Mouse (Mus musculus) kidney, postnatal 0 days (tissue): ENCODE results near the gene Treml4. TPM values are rescaled to one million over a fixed set of nuclear protein-coding genes. Genes with fewer than 3 reads are reported as not detected.

ENCODE experiments used
- ATAC-seq: fragments of 200-750 bp; cut with Nextera tagmentation; replicated peaks from 2 replicates; pipeline ENCODE4 v1.8.0; 2017; ENCODE audit warnings: low read depth, moderate number of reproducible peaks, moderate TSS enrichment, moderate library complexity; ENCODE audit not compliant: low FRiP score
- DNase-seq: peaks from one replicate; pipeline ENCODE4 v3.0.0-alpha.2; 2016; ENCODE audit warnings: low spot score
- H3K27ac ChIP-seq: fragments of 300-500 bp; sonication (generic); 2 replicates; pipeline ENCODE4 v1.5.1; 2014; ENCODE audit warnings: mild to moderate bottlenecking
- H3K27me3 ChIP-seq: fragments of 300-500 bp; sonication (generic); 2 replicates; pipeline ENCODE4 v1.6.1; 2014; ENCODE audit warnings: low read length, mixed read lengths; ENCODE audit not compliant: insufficient read depth
- H3K36me3 ChIP-seq: fragments of 300-500 bp; sonication (generic); 2 replicates; pipeline ENCODE4 v1.6.1; 2014; ENCODE audit warnings: low read length, mixed read lengths; ENCODE audit not compliant: insufficient read depth
- H3K4me1 ChIP-seq: fragments of 300-500 bp; sonication (generic); replicated peaks from 2 replicates; pipeline ENCODE4 v1.6.1; 2014; ENCODE audit warnings: antibody characterized with exemption, low read length, mixed read lengths; ENCODE audit not compliant: insufficient read depth
- H3K4me2 ChIP-seq: fragments of 300-500 bp; sonication (generic); 2 replicates; pipeline ENCODE4 v1.6.1; 2014; ENCODE audit warnings: mild to moderate bottlenecking, low read length, moderate library complexity, mixed read lengths
- H3K4me3 ChIP-seq: fragments of 300-500 bp; sonication (generic); replicated peaks from 2 replicates; pipeline ENCODE4 v1.5.1; 2014; ENCODE audit warnings: low read depth, low read length
- H3K9ac ChIP-seq: fragments of 300-500 bp; sonication (generic); 2 replicates; pipeline ENCODE4 v1.6.1; 2014; ENCODE audit warnings: low read depth, low read length
- H3K9me3 ChIP-seq: fragments of 300-500 bp; sonication (generic); replicated peaks from 2 replicates; pipeline ENCODE4 v1.6.1; 2016; ENCODE audit warnings: low read length, inconsistent platforms, mixed read lengths
- CTCF ChIP-seq: IDR thresholded peaks from 2 replicates; pipeline ENCODE4 v1.5.1; 2016; ENCODE audit warnings: antibody characterized with exemption, low read depth, mild to moderate bottlenecking, moderate library complexity
- WGBS: fragments of 180-500 bp; shearing (Covaris S2); extraction: QIAGEN DNeasy Blood & Tissue Kit; methylation state at CpG from one replicate; pipeline ENCODE4 v1.1.7; 2014; 5-methylcytosine and 5-hydroxymethylcytosine counted together
- polyA plus RNA-seq: library from polyadenylated mRNA; unstranded; fragments of >200 nt; fragmentation: Nextera tagmentation; extraction: Ambion mirVana; gene quantifications from 2 replicates; pipeline ENCODE4 v1.2.1, GENCODE M21; 2015

Treml4 gene
- polyA plus RNA-seq, 1 experiment from 2014 or later = 0.32 TPM

GRCm38 (mm10) chr17:48256575-48256974, 7.5 kb upstream of the Treml4 start:
- no peak for TF ChIP-seq CTCF
- ATAC-seq (no peak), DNase-seq (no peak)

GRCm38 (mm10) chr17:48261868-48262267, 2.2 kb upstream of the Treml4 start:
- DNase-seq = no peak
- TF ChIP-seq CTCF = no peak
- Histone ChIP-seq H3K36me3 (no peaks in the 10 kb centered on the region), H3K4me2 (no peak overlapping the region), H3K27ac (no peak overlapping the region), H3K9me3 (no peaks in the 10 kb centered on the region), H3K9ac (no peak overlapping the region), H3K4me3 (no peak overlapping the region), H3K27me3 (no peaks in the 10 kb centered on the region), H3K4me1 (no peaks in the 10 kb centered on the region)
- ATAC-seq = no peak
- 81% methylated on average over 2 of the region's 2 CpGs for WGBS

More at GRCm38 (mm10) chr17:48256575-48256974, 7.5 kb upstream of the Treml4 start:
- Histone ChIP-seq H3K4me3 (no peak overlapping the region), H3K36me3 (no peaks in the 10 kb centered on the region), H3K4me2 (no peak overlapping the region), H3K27ac (no peak overlapping the region), H3K4me1 (no peaks in the 10 kb centered on the region), H3K9me3 (no peaks in the 10 kb centered on the region), H3K9ac (no peak overlapping the region), H3K27me3 (no peaks in the 10 kb centered on the region)

- no peak overlapping the region for H3K27ac ChIP-seq
- DNase-seq = no peak
- no peaks in the 10 kb centered on the region for H3K27me3 ChIP-seq
- 94% methylated on average over 7 of the region's 7 CpGs for WGBS
- H3K4me1 ChIP-seq = no peaks in the 10 kb centered on the region
- H3K36me3 ChIP-seq = no peaks in the 10 kb centered on the region
- no peak overlapping the region for H3K4me2 ChIP-seq
- no peak overlapping the region for H3K4me3 ChIP-seq
- ATAC-seq = no peak
- H3K9me3 ChIP-seq = no peaks in the 10 kb centered on the region
- no peak for TF ChIP-seq CTCF
- no peak overlapping the region for H3K9ac ChIP-seq
Measured at GRCm38 (mm10) chr17:48264662-48265061, 567 bp downstream of the Treml4 start.

- no peak for TF ChIP-seq CTCF
Measured at GRCm38 (mm10) chr17:48266138-48266537, 2.0 kb downstream of the Treml4 start.

GRCm38 (mm10) chr17:48266610-48267304, 2.7 kb downstream of the Treml4 start:
- H3K9ac ChIP-seq = no peak overlapping the region
- H3K27me3 ChIP-seq = no peaks in the 10 kb centered on the region
- DNase-seq (no peak), ATAC-seq (no peak)
- no peak overlapping the region for H3K4me2 ChIP-seq
- H3K27ac ChIP-seq = no peak overlapping the region
- 29% methylated on average over 2 of the region's 2 CpGs for WGBS
- TF ChIP-seq CTCF = no peak
- H3K4me3 ChIP-seq = no peak overlapping the region
- H3K9me3 ChIP-seq = no peaks in the 10 kb centered on the region
- no peaks in the 10 kb centered on the region for H3K36me3 ChIP-seq
- H3K4me1 ChIP-seq = no peaks in the 10 kb centered on the region

More at GRCm38 (mm10) chr17:48266138-48266537, 2.0 kb downstream of the Treml4 start:
- no peaks in the 10 kb centered on the region for H3K36me3 ChIP-seq
- H3K4me1 ChIP-seq = no peaks in the 10 kb centered on the region
- no peak overlapping the region for H3K4me3 ChIP-seq
- H3K4me2 ChIP-seq = no peak overlapping the region
- no peak for DNase-seq
- ATAC-seq = no peak
- H3K27me3 ChIP-seq = no peaks in the 10 kb centered on the region
- H3K9me3 ChIP-seq = no peaks in the 10 kb centered on the region
- 13% methylated on average over 2 of the region's 2 CpGs for WGBS
- no peak overlapping the region for H3K9ac ChIP-seq
- H3K27ac ChIP-seq = no peak overlapping the region

- H3K4me1 ChIP-seq = no peaks in the 10 kb centered on the region
- no peaks in the 10 kb centered on the region for H3K27me3 ChIP-seq
- no peak overlapping the region for H3K4me2 ChIP-seq
- H3K27ac ChIP-seq = no peak overlapping the region
- H3K9me3 ChIP-seq = no peaks in the 10 kb centered on the region
- WGBS = 89% methylated on average over 1 of the region's 1 CpGs
- TF ChIP-seq CTCF = no peak
- H3K9ac ChIP-seq = no peak overlapping the region
- H3K4me3 ChIP-seq = no peak overlapping the region
- H3K36me3 ChIP-seq = no peaks in the 10 kb centered on the region
- ATAC-seq (no peak), DNase-seq (no peak)
Measured at GRCm38 (mm10) chr17:48267591-48267990, 3.5 kb downstream of the Treml4 start.

- Histone ChIP-seq H3K4me1 (no peaks in the 10 kb centered on the region), H3K27ac (no peak overlapping the region), H3K4me3 (no peak overlapping the region), H3K4me2 (no peak overlapping the region), H3K9ac (no peak overlapping the region), H3K9me3 (no peaks in the 10 kb centered on the region), H3K27me3 (no peaks in the 10 kb centered on the region), H3K36me3 (no peaks in the 10 kb centered on the region)
- DNase-seq = no peak
- no peak for ATAC-seq
- no peak for TF ChIP-seq CTCF
Measured at GRCm38 (mm10) chr17:48268276-48268675, 4.2 kb downstream of the Treml4 start.
